Mouse (Mus musculus): Measurements from ENCODE around the gene Mgrn1. TPM values are rescaled to one million over a fixed set of nuclear protein-coding genes. Genes with fewer than 3 reads are reported as not detected.
A peak's percentile ranks its signal among the peaks of the same experiment; 100 is the strongest.

Mgrn1 gene
- polyA plus RNA-seq, 1 experiment = 29.1 TPM

GRCm38 (mm10) chr16:4945415-4945814 lies 59.4 kb downstream of the Mgrn1 start:
- H3K36me3 ChIP-seq (replicated peaks; ENCODE audit: low read length) = peaks cover 92% of the 10 kb centered on the region
- peaks cover 23% of the 10 kb centered on the region for H3K4me1 ChIP-seq
- no peak overlapping the region for H3K4me3 ChIP-seq (replicated peaks)
- TF ChIP-seq GATA1 (IDR thresholded peaks at IDR 0.05; ENCODE audit: borderline replicate concordance, low read length) (no peak), FLI1 (IDR thresholded peaks at IDR 0.05; ENCODE audit: low read length) (no peak)
- H3K27me3 ChIP-seq (replicated peaks) = no peaks in the 10 kb centered on the region
- no peaks in the 10 kb centered on the region for H3K9me3 ChIP-seq

GRCm38 (mm10) chr16:4946155-4946554 lies 60.1 kb downstream of the Mgrn1 start:
- H3K9me3 ChIP-seq = no peaks in the 10 kb centered on the region
- H3K4me3 ChIP-seq (replicated peaks) = no peak overlapping the region
- H3K27me3 ChIP-seq (replicated peaks) = no peaks in the 10 kb centered on the region
- TF ChIP-seq FLI1 (IDR thresholded peaks at IDR 0.05; ENCODE audit: low read length) (no peak), GATA1 (IDR thresholded peaks at IDR 0.05; ENCODE audit: borderline replicate concordance, low read length) (no peak)
- H3K36me3 ChIP-seq (replicated peaks; ENCODE audit: low read length) = peaks cover 91% of the 10 kb centered on the region
- peaks cover 15% of the 10 kb centered on the region for H3K4me1 ChIP-seq

GRCm38 (mm10) chr16:4947378-4947777 lies 61.3 kb downstream of the Mgrn1 start:
- no peak overlapping the region for H3K4me3 ChIP-seq (replicated peaks)
- no peaks in the 10 kb centered on the region for H3K27me3 ChIP-seq (replicated peaks)
- peaks cover 10% of the 10 kb centered on the region; the same call in 1 of the 2 replicates for H3K4me1 ChIP-seq
- H3K9me3 ChIP-seq = no peaks in the 10 kb centered on the region
- H3K36me3 ChIP-seq (replicated peaks; ENCODE audit: low read length) = peaks cover 91% of the 10 kb centered on the region
- no peak for TF ChIP-seq GATA1 (IDR thresholded peaks at IDR 0.05; ENCODE audit: borderline replicate concordance, low read length)
- no peak for TF ChIP-seq FLI1 (IDR thresholded peaks at IDR 0.05; ENCODE audit: low read length)

- Histone ChIP-seq H3K4me3 (replicated peaks) (no peak overlapping the region), H3K36me3 (replicated peaks; ENCODE audit: low read length) (peaks cover 91% of the 10 kb centered on the region), H3K9me3 (no peaks in the 10 kb centered on the region), H3K4me1 (peaks cover 52% of the 10 kb centered on the region), H3K27me3 (replicated peaks) (no peaks in the 10 kb centered on the region)
- TF ChIP-seq GATA1 (IDR thresholded peaks at IDR 0.05; ENCODE audit: borderline replicate concordance, low read length) (no peak), FLI1 (IDR thresholded peaks at IDR 0.05; ENCODE audit: low read length) (no peak)
These were observed 70.6 kb downstream of the Mgrn1 start for GRCm38 (mm10) chr16:4956609-4957008.

GRCm38 (mm10) chr16:4957446-4957845 lies 71.4 kb downstream of the Mgrn1 start:
- H3K9me3 ChIP-seq = no peaks in the 10 kb centered on the region
- H3K4me3 ChIP-seq (replicated peaks) = no peak overlapping the region
- H3K4me1 ChIP-seq = peaks cover 60% of the 10 kb centered on the region
- no peaks in the 10 kb centered on the region for H3K27me3 ChIP-seq (replicated peaks)
- no peak for TF ChIP-seq FLI1 (IDR thresholded peaks at IDR 0.05; ENCODE audit: low read length)
- TF ChIP-seq GATA1 (IDR thresholded peaks at IDR 0.05; ENCODE audit: borderline replicate concordance, low read length) = no peak
- peaks cover 82% of the 10 kb centered on the region for H3K36me3 ChIP-seq (replicated peaks; ENCODE audit: low read length)

GRCm38 (mm10) chr16:4960260-4960659 lies 74.2 kb downstream of the Mgrn1 start:
- Histone ChIP-seq H3K9me3 (no peaks in the 10 kb centered on the region), H3K36me3 (replicated peaks; ENCODE audit: low read length) (peaks cover 54% of the 10 kb centered on the region), H3K4me3 (replicated peaks) (peak overlapping the region; percentile 68), H3K27me3 (replicated peaks) (no peaks in the 10 kb centered on the region), H3K4me1 (peaks cover 78% of the 10 kb centered on the region)
- no peak for TF ChIP-seq FLI1 (IDR thresholded peaks at IDR 0.05; ENCODE audit: low read length)

GRCm38 (mm10) chr16:4963346-4963745 lies 77.3 kb downstream of the Mgrn1 start:
- Histone ChIP-seq H3K4me1 (peaks cover 79% of the 10 kb centered on the region), H3K4me3 (replicated peaks) (peak overlapping the region; percentile 97), H3K36me3 (replicated peaks; ENCODE audit: low read length) (peaks cover 38% of the 10 kb centered on the region), H3K9me3 (no peaks in the 10 kb centered on the region), H3K27me3 (replicated peaks) (no peaks in the 10 kb centered on the region)
- TF ChIP-seq GATA1 (IDR thresholded peaks at IDR 0.05; ENCODE audit: borderline replicate concordance, low read length) = no peak
- no peak for TF ChIP-seq FLI1 (IDR thresholded peaks at IDR 0.05; ENCODE audit: low read length)

GRCm38 (mm10) chr16:4963797-4964709 lies 78.0 kb downstream of the Mgrn1 start, which contains the start of gene Anks3:
TSS of gene Anks3 (minus strand) at chr16:4964205.
- no peaks in the 10 kb centered on the region for H3K9me3 ChIP-seq
- H3K36me3 ChIP-seq (replicated peaks; ENCODE audit: low read length) = peaks cover 32% of the 10 kb centered on the region
- peaks cover 79% of the 10 kb centered on the region for H3K4me1 ChIP-seq
- no peak for TF ChIP-seq FLI1 (IDR thresholded peaks at IDR 0.05; ENCODE audit: low read length)
- no peak for TF ChIP-seq GATA1 (IDR thresholded peaks at IDR 0.05; ENCODE audit: borderline replicate concordance, low read length)
- peak within 1 kb of the TSS; percentile 97 for H3K4me3 ChIP-seq (replicated peaks)
- H3K27me3 ChIP-seq (replicated peaks) = no peaks in the 10 kb centered on the region

GRCm38 (mm10) chr16:4964731-4965391 lies 78.8 kb downstream of the Mgrn1 start:
- Histone ChIP-seq H3K36me3 (replicated peaks; ENCODE audit: low read length) (peaks cover 25% of the 10 kb centered on the region), H3K4me3 (replicated peaks) (peak overlapping the region; percentile 97), H3K9me3 (no peaks in the 10 kb centered on the region), H3K4me1 (peaks cover 79% of the 10 kb centered on the region), H3K27me3 (replicated peaks) (no peaks in the 10 kb centered on the region)
- no peak for TF ChIP-seq GATA1 (IDR thresholded peaks at IDR 0.05; ENCODE audit: borderline replicate concordance, low read length)
- TF ChIP-seq FLI1 (IDR thresholded peaks at IDR 0.05; ENCODE audit: low read length) = no peak
